30 mouse cellular contexts compared by ENCODE assay signal in the genomic region with DNA sequence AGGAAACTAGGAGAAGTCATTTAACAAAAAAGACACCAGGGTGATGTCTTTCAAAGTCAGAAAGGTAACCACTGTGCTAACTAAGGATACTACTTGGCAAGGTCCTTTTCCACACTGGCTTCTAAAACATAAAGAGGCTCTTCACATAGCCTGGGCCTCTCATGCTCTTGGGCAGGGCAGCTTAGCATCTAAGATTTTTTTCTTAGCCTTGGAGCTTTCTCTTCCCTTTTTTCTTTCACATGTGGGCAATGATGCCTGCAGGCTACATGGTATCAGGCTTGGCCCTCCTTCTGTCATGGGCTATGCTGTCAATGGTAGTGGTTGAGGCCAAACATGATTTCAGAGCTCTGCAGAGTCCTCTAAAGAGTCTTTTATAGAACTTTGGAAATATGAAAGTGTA.
"Had no signal": no experiment of that assay in that cellular context is flagged by ENCODE, and none has a peak within 500 bp of the region (broad histone marks: within the 10 kb centered on the region; RNA-seq: fewer than 3 reads in every experiment).

No protein-coding gene starts in this region.

- H3K36me3 ChIP-seq: limb, embryonic 10.5 days; limb, embryonic 12.5 days; limb, embryonic 13.5 days; limb, embryonic 15.5 days; liver, embryonic 12.5 days; liver, embryonic 13.5 days; liver, embryonic 15.5 days; lung, embryonic 15.5 days; midbrain, embryonic 10.5 days; midbrain, embryonic 12.5 days; midbrain, embryonic 13.5 days; midbrain, embryonic 15.5 days; neural tube, embryonic 12.5 days had no signal

- H3K9me3 ChIP-seq: limb, embryonic 15.5 days; liver, embryonic 12.5 days; liver, embryonic 13.5 days; liver, embryonic 15.5 days; lung, embryonic 15.5 days; megakaryocyte, embryonic 14.5 days had no signal

- H3K27ac ChIP-seq: limb, embryonic 10.5 days; limb, embryonic 12.5 days; limb, embryonic 13.5 days; limb, embryonic 15.5 days; liver, embryonic 12.5 days; liver, embryonic 13.5 days; liver, embryonic 14.5 days; liver, embryonic 15.5 days; lung, embryonic 15.5 days; macrophage; midbrain, embryonic 10.5 days; midbrain, embryonic 12.5 days; midbrain, embryonic 13.5 days; midbrain, embryonic 15.5 days; neural tube, embryonic 12.5 days had no signal

- H3K4me2 ChIP-seq: limb, embryonic 12.5 days; limb, embryonic 13.5 days; limb, embryonic 15.5 days; liver, embryonic 11.5 days; liver, embryonic 12.5 days; liver, embryonic 13.5 days; liver, embryonic 15.5 days; lung, embryonic 14.5 days; lung, embryonic 15.5 days; midbrain, embryonic 11.5 days; midbrain, embryonic 12.5 days; midbrain, embryonic 13.5 days; midbrain, embryonic 15.5 days; neural tube, embryonic 12.5 days had no signal

- H3K4me1 ChIP-seq: limb, embryonic 10.5 days; limb, embryonic 12.5 days; limb, embryonic 13.5 days; limb, embryonic 15.5 days; liver, embryonic 12.5 days; liver, embryonic 13.5 days; liver, embryonic 15.5 days; lung, embryonic 15.5 days; midbrain, embryonic 10.5 days; midbrain, embryonic 12.5 days; midbrain, embryonic 13.5 days; midbrain, embryonic 15.5 days; neural tube, embryonic 12.5 days had no signal

- H3K4me3 ChIP-seq: limb, embryonic 10.5 days; limb, embryonic 12.5 days; limb, embryonic 13.5 days; limb, embryonic 15.5 days; liver, embryonic 12.5 days; liver, embryonic 13.5 days; liver, embryonic 15.5 days; lung, embryonic 15.5 days; megakaryocyte, embryonic 14.5 days; midbrain, embryonic 10.5 days; midbrain, embryonic 12.5 days; midbrain, embryonic 13.5 days; midbrain, embryonic 15.5 days; myocyte; neural tube, embryonic 12.5 days had no signal

- H3K27me3 ChIP-seq: limb, embryonic 12.5 days; limb, embryonic 13.5 days; limb, embryonic 15.5 days; liver, embryonic 12.5 days; liver, embryonic 13.5 days; liver, embryonic 15.5 days; lung, embryonic 15.5 days; megakaryocyte, embryonic 14.5 days; midbrain, embryonic 12.5 days; midbrain, embryonic 13.5 days; midbrain, embryonic 15.5 days; neural tube, embryonic 12.5 days had no signal

- DNase-seq: left cerebral cortex, postnatal 4 days; liver; liver, embryonic 13.5 days; liver, postnatal 0 days; lung, adult 18-20 months; lung, adult 2 months; lung, embryonic 14.5 days; lung, postnatal 10 days; lung, postnatal 14 days; lung, postnatal 36 days; lung, postnatal 4 days; midbrain, embryonic 14.5 days had no signal

- H3K9ac ChIP-seq: limb, embryonic 12.5 days; limb, embryonic 13.5 days; limb, embryonic 15.5 days; liver, embryonic 12.5 days; liver, embryonic 13.5 days; liver, embryonic 14.5 days; liver, embryonic 15.5 days; liver, postnatal 0 days; lung, embryonic 14.5 days; lung, embryonic 15.5 days; midbrain, embryonic 12.5 days; midbrain, embryonic 13.5 days; midbrain, embryonic 15.5 days; neural tube, embryonic 12.5 days had no signal
